Mouse (Mus musculus): ENCODE data around the gene Sdf4.
A peak's percentile ranks its signal among the peaks of the same experiment; 100 is the strongest.

Sdf4 gene

GRCm38 (mm10) chr4:155992241-155992905 is at the start of gene Sdf4, which contains the start of gene B3galt6:
Sdf4 (plus strand) TSS chr4:155992872.
B3galt6 (minus strand) TSS chr4:155992649.
- DNase-seq (ENCODE audit: extremely low spot score, low spot score) = peak; percentile 85

GRCm38 (mm10) chr4:155943049-155943452 is 49.6 kb upstream of the Sdf4 start:
- DNase-seq (ENCODE audit: extremely low spot score, low spot score) = no peak

- DNase-seq (ENCODE audit: extremely low spot score, low spot score) = peak; percentile 99
These were observed 49.0 kb upstream of the Sdf4 start, which contains the start of gene Ube2j2 for GRCm38 (mm10) chr4:155943534-155944249. Ube2j2 (plus strand) TSS chr4:155943831.

GRCm38 (mm10) chr4:155944271-155944670 is 48.4 kb upstream of the Sdf4 start:
- peak; percentile 30 for DNase-seq (ENCODE audit: extremely low spot score, low spot score)

- no peak for DNase-seq (ENCODE audit: extremely low spot score, low spot score)
These were observed 45.6 kb upstream of the Sdf4 start for GRCm38 (mm10) chr4:155947094-155947493.

GRCm38 (mm10) chr4:155955491-155955890 is 37.2 kb upstream of the Sdf4 start:
- DNase-seq (ENCODE audit: extremely low spot score, low spot score) = no peak

GRCm38 (mm10) chr4:155959275-155959674 is 33.4 kb upstream of the Sdf4 start:
- DNase-seq (ENCODE audit: extremely low spot score, low spot score) = peak; percentile 73

GRCm38 (mm10) chr4:155962167-155962971 is 30.3 kb upstream of the Sdf4 start, which contains the start of gene C1qtnf12:
C1qtnf12 (plus strand) TSS chr4:155962318.
- DNase-seq (ENCODE audit: extremely low spot score, low spot score) = peak; percentile 56

GRCm38 (mm10) chr4:155963106-155963505 is 29.6 kb upstream of the Sdf4 start:
- DNase-seq (ENCODE audit: extremely low spot score, low spot score) = no peak

- no peak for DNase-seq (ENCODE audit: extremely low spot score, low spot score)
These were observed 28.3 kb upstream of the Sdf4 start for GRCm38 (mm10) chr4:155964396-155964795.

- DNase-seq (ENCODE audit: extremely low spot score, low spot score) = no peak
These were observed 23.5 kb upstream of the Sdf4 start for GRCm38 (mm10) chr4:155969043-155969653.

GRCm38 (mm10) chr4:155970286-155970685 is 22.4 kb upstream of the Sdf4 start:
- no peak for DNase-seq (ENCODE audit: extremely low spot score, low spot score)

GRCm38 (mm10) chr4:155972651-155973050 is 20.0 kb upstream of the Sdf4 start:
- no peak for DNase-seq (ENCODE audit: extremely low spot score, low spot score)

GRCm38 (mm10) chr4:155973239-155973638 is 19.4 kb upstream of the Sdf4 start:
- no peak for DNase-seq (ENCODE audit: extremely low spot score, low spot score)

GRCm38 (mm10) chr4:155981436-155982082 is 11.1 kb upstream of the Sdf4 start:
- DNase-seq (ENCODE audit: extremely low spot score, low spot score) = no peak

- DNase-seq (ENCODE audit: extremely low spot score, low spot score) = no peak
These were observed 8.9 kb upstream of the Sdf4 start for GRCm38 (mm10) chr4:155983788-155984187.

GRCm38 (mm10) chr4:155991211-155991907 is 1.3 kb upstream of the Sdf4 start:
- no peak for DNase-seq (ENCODE audit: extremely low spot score, low spot score)

GRCm38 (mm10) chr4:155991908-155992230 is 803 bp upstream of the Sdf4 start:
- no peak for DNase-seq (ENCODE audit: extremely low spot score, low spot score)

GRCm38 (mm10) chr4:155992906-155993547 is 355 bp downstream of the Sdf4 start:
- peak; percentile 99 for DNase-seq (ENCODE audit: extremely low spot score, low spot score)

GRCm38 (mm10) chr4:155993606-155994005 is 934 bp downstream of the Sdf4 start:
- no peak for DNase-seq (ENCODE audit: extremely low spot score, low spot score)

Data from neural tube, embryonic 10.5 days (tissue).